Mouse (Mus musculus) liver, embryonic 12.5 days (tissue): ENCODE data around the gene Snrpa1. TPM values are rescaled to one million over a fixed set of nuclear protein-coding genes. Genes with fewer than 3 reads are reported as not detected.
"Not testable (repeated sequence)": the region's sequence is repeated elsewhere in the genome, so short reads cannot be mapped to it uniquely, and the experiment has no call there.

Experiments used
- ATAC-seq: fragments of 200-750 bp; cut with Nextera tagmentation; 2 replicates; pipeline ENCODE4 v1.8.0; 2017; ENCODE audit warnings: moderate number of reproducible peaks, mild to moderate bottlenecking, moderate library complexity
- H3K27ac ChIP-seq: fragments of 300-500 bp; sonication (generic); 2 replicates; pipeline ENCODE4 v1.5.1; 2016; ENCODE audit warnings: mild to moderate bottlenecking
- H3K27me3 ChIP-seq: fragments of 300-500 bp; sonication (generic); replicated peaks from 2 replicates; pipeline ENCODE4 v1.6.1; 2016; ENCODE audit warnings: mild to moderate bottlenecking, moderate library complexity
- H3K36me3 ChIP-seq: fragments of 300-500 bp; sonication (generic); 2 replicates; pipeline ENCODE4 v1.6.1; 2016; ENCODE audit warnings: mild to moderate bottlenecking, moderate library complexity
- H3K4me1 ChIP-seq: fragments of 300-500 bp; sonication (generic); 2 replicates; pipeline ENCODE4 v1.6.1; 2016
- H3K4me2 ChIP-seq: fragments of 300-500 bp; sonication (generic); 2 replicates; pipeline ENCODE4 v1.6.1; 2016; ENCODE audit warnings: mild to moderate bottlenecking, moderate library complexity
- H3K4me3 ChIP-seq: fragments of 300-500 bp; sonication (generic); 2 replicates; pipeline ENCODE4 v1.5.1; 2016; ENCODE audit warnings: mild to moderate bottlenecking, moderate library complexity
- H3K9ac ChIP-seq: fragments of 300-500 bp; sonication (generic); 2 replicates; pipeline ENCODE4 v1.6.1; 2016; ENCODE audit warnings: mild to moderate bottlenecking, moderate library complexity
- H3K9me3 ChIP-seq: fragments of 300-500 bp; sonication (generic); replicated peaks from 2 replicates; pipeline ENCODE4 v1.6.1; 2016; ENCODE audit warnings: mild to moderate bottlenecking, moderate library complexity
- WGBS: fragments of 180-500 bp; shearing (Covaris S2); methylation state at CpG from one replicate; pipeline ENCODE4 v1.1.7; 2016; ENCODE audit not compliant: insufficient replicate concordance; 5-methylcytosine and 5-hydroxymethylcytosine counted together
- polyA plus RNA-seq: library from polyadenylated mRNA; unstranded; fragments of >200 nt; fragmentation: Nextera tagmentation; extraction: Ambion mirVana; gene quantifications from 2 replicates; pipeline ENCODE4 v1.2.1, GENCODE M21; 2016

Snrpa1 gene
- polyA plus RNA-seq, 1 experiment from 2014 or later: 173 TPM

- no peaks in the 10 kb centered on the region for H3K36me3 ChIP-seq
- H3K4me2 ChIP-seq: no peak overlapping the region
- no peaks in the 10 kb centered on the region for H3K9me3 ChIP-seq
- H3K27ac ChIP-seq: no peak overlapping the region
- H3K9ac ChIP-seq: no peak overlapping the region
- ATAC-seq: 0 out of 2 replicates have a peak, but pooled peaks have one; percentile 32
- no peaks in the 10 kb centered on the region for H3K4me1 ChIP-seq
- 48% methylated on average over 17 of the region's 17 CpGs for WGBS
- H3K4me3 ChIP-seq: no peak overlapping the region
- peaks cover 34% of the 10 kb centered on the region for H3K27me3 ChIP-seq
Measured at GRCm38 (mm10) chr7:66046921-66047918, 11.6 kb upstream of the Snrpa1 start.

- Histone ChIP-seq H3K4me1 (no peaks in the 10 kb centered on the region), H3K27me3 (peaks cover 34% of the 10 kb centered on the region), H3K36me3 (no peaks in the 10 kb centered on the region), H3K9ac (no peak overlapping the region), H3K4me3 (no peak overlapping the region), H3K4me2 (no peak overlapping the region), H3K27ac (no peak overlapping the region), H3K9me3 (no peaks in the 10 kb centered on the region)
- 71% methylated on average over 4 of the region's 4 CpGs for WGBS
- no peak for ATAC-seq
Measured at GRCm38 (mm10) chr7:66047975-66048374, 10.8 kb upstream of the Snrpa1 start.

- Histone ChIP-seq H3K27me3 (peaks cover 34% of the 10 kb centered on the region), H3K4me1 (no peaks in the 10 kb centered on the region), H3K4me2 (no peak overlapping the region), H3K9ac (no peak overlapping the region), H3K36me3 (no peaks in the 10 kb centered on the region), H3K4me3 (no peak overlapping the region), H3K27ac (no peak overlapping the region), H3K9me3 (no peaks in the 10 kb centered on the region)
- 66% methylated on average over 12 of the region's 12 CpGs for WGBS
- ATAC-seq: no peak
Measured at GRCm38 (mm10) chr7:66048446-66049230, 10.2 kb upstream of the Snrpa1 start.

DNA sequence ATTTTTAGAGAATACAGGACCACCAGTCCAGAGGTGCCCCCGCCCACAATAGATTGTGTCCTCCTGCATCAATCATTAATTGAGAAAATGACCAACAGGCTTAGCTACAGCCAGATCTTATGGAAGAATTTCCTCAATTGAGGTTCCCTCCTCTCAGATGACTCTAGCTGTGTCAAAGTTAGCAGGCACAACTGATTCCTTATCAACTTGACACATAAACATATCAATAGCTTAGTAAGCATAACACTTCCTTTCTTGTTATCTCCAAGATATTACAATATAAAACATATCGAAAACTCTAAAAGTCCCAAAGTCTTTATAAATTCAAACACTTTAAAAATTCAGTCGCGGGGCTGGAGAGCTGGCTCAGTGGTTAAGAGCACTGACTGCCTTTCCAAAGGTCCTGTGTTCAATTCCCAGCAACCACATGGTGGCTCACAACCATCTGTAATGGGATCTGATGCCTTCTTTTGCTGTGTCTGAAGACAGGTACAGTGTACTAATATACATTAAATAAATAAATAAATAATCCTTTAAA lies 4.8 kb upstream of the Snrpa1 start:
- Histone ChIP-seq H3K9ac (no peak overlapping the region), H3K4me3 (no peak overlapping the region), H3K9me3 (no peaks in the 10 kb centered on the region), H3K4me2 (no peak overlapping the region), H3K36me3 (no peaks in the 10 kb centered on the region), H3K27me3 (peaks cover 13% of the 10 kb centered on the region; the same call in 1 of the 2 replicates), H3K27ac (no peak overlapping the region), H3K4me1 (no peaks in the 10 kb centered on the region)
- WGBS: 57% methylated on average over 4 of the region's 4 CpGs
- ATAC-seq: no peak

DNA sequence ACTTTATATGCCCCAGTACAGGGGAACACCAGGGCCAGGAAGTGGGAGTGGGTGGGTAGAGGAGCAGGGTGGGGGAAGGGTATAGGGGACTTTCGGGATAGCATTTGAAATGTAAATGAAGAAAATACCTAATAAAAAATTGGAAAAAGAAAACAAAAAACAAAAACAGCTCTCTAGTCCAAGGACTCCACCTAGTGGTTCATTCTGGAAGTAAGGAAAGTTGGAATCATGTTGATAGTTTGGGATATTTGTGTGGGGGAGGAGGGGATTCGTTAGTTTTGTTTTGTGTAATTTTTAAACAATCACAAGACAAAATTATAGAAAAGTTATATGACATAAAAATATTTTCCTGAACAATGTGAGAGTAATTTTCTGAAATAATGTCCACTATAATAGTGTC lies 3.4 kb upstream of the Snrpa1 start:
- not testable (repeated sequence) for H3K27me3 ChIP-seq, H3K4me1 ChIP-seq, H3K9me3 ChIP-seq, H3K4me2 ChIP-seq, H3K36me3 ChIP-seq, H3K4me3 ChIP-seq, H3K9ac ChIP-seq, ATAC-seq, H3K27ac ChIP-seq
- 8% methylated on average over 2 of the region's 2 CpGs for WGBS

GRCm38 (mm10) chr7:66060066-66060956 lies 1.5 kb downstream of the Snrpa1 start:
- H3K4me3 ChIP-seq: peak overlapping the region; percentile 95
- peaks cover 35% of the 10 kb centered on the region for H3K36me3 ChIP-seq
- peak overlapping the region; percentile 84 for H3K4me2 ChIP-seq
- H3K4me1 ChIP-seq: peaks cover 26% of the 10 kb centered on the region
- peak overlapping the region; percentile 83 for H3K27ac ChIP-seq
- ATAC-seq: peak; percentile 91
- WGBS: 2% methylated on average over 63 of the region's 64 CpGs
- no peaks in the 10 kb centered on the region for H3K9me3 ChIP-seq
- H3K9ac ChIP-seq: peak overlapping the region; percentile 91
- H3K27me3 ChIP-seq: peaks cover 8% of the 10 kb centered on the region; the same call in 1 of the 2 replicates

DNA sequence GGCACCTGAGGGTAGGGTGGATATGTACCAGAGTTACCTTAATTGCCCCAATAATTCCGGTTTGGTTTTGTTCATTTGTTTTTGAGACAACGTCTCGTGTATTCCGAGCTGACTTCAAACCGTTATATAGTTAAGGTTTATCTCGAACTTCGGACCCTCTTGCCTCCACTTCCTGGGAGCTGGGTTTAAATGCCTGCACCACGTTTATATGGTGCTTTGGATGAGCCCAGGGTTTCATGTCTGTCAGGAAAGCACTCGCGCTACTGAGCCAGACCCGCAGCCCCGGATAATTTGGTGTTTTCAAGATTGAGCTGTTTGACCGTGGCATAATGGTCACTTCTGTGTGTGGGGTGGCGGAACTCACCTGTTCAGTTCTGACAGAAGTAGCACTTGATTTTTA lies 2.3 kb downstream of the Snrpa1 start:
- Histone ChIP-seq H3K27ac (peak overlapping the region; percentile 83; the same call in 1 of the 2 replicates), H3K36me3 (peaks cover 41% of the 10 kb centered on the region)

GRCm38 (mm10) chr7:66076411-66076810 lies 17.6 kb downstream of the Snrpa1 start:
- H3K4me2 ChIP-seq: no peak overlapping the region
- no peaks in the 10 kb centered on the region for H3K9me3 ChIP-seq
- peaks cover 25% of the 10 kb centered on the region for H3K4me1 ChIP-seq
- H3K4me3 ChIP-seq: no peak overlapping the region
- no peak overlapping the region for H3K9ac ChIP-seq
- 86% methylated on average over 2 of the region's 2 CpGs for WGBS
- H3K27me3 ChIP-seq: no peaks in the 10 kb centered on the region
- no peak overlapping the region for H3K27ac ChIP-seq
- no peak for ATAC-seq
- H3K36me3 ChIP-seq: peaks cover 66% of the 10 kb centered on the region

More for the DNA sequence above, 2.3 kb downstream of the Snrpa1 start:
- H3K9me3 ChIP-seq: no peaks in the 10 kb centered on the region
- WGBS: 1% methylated on average over 14 of the region's 14 CpGs
- H3K4me2 ChIP-seq: peak overlapping the region; percentile 84
- peak overlapping the region; percentile 91 for H3K9ac ChIP-seq
- no peak for ATAC-seq
- H3K4me3 ChIP-seq: peak overlapping the region; percentile 95
- peaks cover 8% of the 10 kb centered on the region; the same call in 1 of the 2 replicates for H3K27me3 ChIP-seq
- peaks cover 30% of the 10 kb centered on the region for H3K4me1 ChIP-seq

- Histone ChIP-seq H3K4me2 (peak within 1 kb of the TSS; percentile 97), H3K4me1 (peaks cover 29% of the 10 kb centered on the region), H3K36me3 (peaks cover 65% of the 10 kb centered on the region), H3K9me3 (no peaks in the 10 kb centered on the region), H3K27me3 (no peaks in the 10 kb centered on the region), H3K9ac (peak within 1 kb of the TSS; percentile 77), H3K27ac (peak within 1 kb of the TSS; percentile 81), H3K4me3 (peak within 1 kb of the TSS; percentile 82)
- WGBS: under 1% methylated on average over 65 of the region's 65 CpGs
- ATAC-seq: peak; percentile 100
Measured at GRCm38 (mm10) chr7:66079364-66080230, 20.8 kb downstream of the Snrpa1 start, which contains the start of gene Selenos. Selenos (plus strand) TSS chr7:66079649.

DNA sequence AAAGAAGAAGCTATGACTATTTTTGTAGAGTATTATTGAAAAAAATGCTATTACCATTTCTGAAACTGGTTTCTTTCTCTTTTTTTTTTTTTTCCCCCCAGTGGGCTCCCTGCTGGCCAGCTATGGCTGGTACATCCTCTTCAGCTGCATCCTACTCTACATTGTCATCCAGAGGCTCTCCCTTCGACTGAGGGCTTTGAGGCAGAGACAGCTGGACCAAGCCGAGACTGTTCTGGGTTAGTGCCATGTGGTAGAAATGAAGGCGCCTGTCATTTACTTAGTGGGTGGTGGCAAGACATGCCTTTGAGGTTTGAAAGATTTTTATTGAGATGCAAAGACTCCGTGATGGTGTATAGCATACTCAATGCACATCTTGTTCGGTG lies 21.4 kb downstream of the Snrpa1 start:
- no peak for ATAC-seq
- H3K4me3 ChIP-seq: peak overlapping the region; percentile 82
- H3K9ac ChIP-seq: peak overlapping the region; percentile 77
- 37% methylated on average over 5 of the region's 5 CpGs for WGBS
- no peaks in the 10 kb centered on the region for H3K27me3 ChIP-seq
- H3K36me3 ChIP-seq: peaks cover 64% of the 10 kb centered on the region
- no peaks in the 10 kb centered on the region for H3K9me3 ChIP-seq
- H3K4me2 ChIP-seq: peak overlapping the region; percentile 97
- H3K27ac ChIP-seq: 0 out of 2 replicates have a peak overlapping the region, but pooled peaks have one; percentile 81
- peaks cover 29% of the 10 kb centered on the region for H3K4me1 ChIP-seq
